Mouse (Mus musculus) thymus, adult 18-20 months (tissue): ENCODE data around the gene Eomes.

Experiments used
- DNase-seq, 2 experiments: peaks; one replicate each; pipeline ENCODE4 v3.0.0; 2022; ENCODE audit warnings: mixed read lengths in 2 of 2

Eomes gene

DNA sequence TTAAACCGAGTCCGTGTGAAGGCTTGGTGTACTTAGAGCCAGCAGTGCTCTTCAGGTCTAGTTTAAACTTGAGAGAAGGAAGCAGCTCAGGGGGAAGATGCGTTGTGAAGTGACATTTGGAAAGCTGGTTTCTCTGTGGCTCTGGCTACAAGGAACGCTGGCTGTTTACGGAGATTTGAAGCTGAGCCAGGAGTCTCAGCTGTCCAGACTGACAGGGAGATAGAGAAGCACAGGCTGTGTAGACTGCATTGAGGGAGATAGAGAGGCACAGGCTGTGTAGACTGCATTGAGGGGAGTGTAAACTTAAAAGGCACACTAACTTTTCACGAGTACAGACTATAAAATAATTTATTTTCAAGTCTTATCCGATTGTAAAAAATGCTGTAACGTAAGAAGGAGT, 42.0 kb downstream of the Eomes start:
- DNase-seq, result no peak

DNA sequence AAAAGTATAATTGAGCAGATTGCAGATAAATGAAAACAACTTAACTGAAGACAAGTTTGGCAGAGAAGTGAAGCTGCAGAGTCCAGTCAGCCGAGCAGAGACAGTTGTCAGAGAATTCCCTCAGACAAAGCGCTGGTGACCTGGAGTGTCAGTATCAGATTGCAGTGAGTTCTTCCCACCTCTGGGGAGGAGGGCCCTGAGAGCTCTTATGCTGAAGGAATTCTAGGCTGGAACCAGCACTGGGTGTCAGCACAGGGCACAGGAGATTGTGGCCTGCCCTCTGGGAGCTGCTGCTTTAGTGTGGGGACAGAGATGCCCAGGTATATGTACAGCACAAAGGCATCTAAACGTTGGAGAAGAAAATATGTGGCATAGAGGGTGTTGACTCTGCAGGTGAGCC, 42.8 kb downstream of the Eomes start:
- DNase-seq, result no peak

DNA sequence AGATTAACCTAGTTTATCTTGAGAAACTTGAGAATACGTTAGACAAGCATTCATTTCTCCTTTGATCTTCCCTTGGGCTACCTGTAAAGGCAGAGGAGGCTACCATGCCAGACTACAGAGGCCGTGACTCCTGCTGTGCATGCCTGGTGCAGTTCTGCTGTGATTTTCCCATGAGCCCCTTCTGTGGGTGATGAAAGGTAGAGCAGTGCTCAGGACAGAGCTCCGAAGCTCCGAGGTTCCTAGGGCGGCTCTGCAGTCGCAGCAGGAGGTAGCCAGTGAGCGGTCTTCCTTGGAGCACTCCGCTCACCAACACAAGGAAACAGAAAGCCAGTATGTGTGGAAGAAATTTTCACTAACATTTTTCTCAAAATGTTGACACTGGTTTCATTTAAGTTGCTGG, 43.6 kb downstream of the Eomes start:
- DNase-seq, result no peak

DNA sequence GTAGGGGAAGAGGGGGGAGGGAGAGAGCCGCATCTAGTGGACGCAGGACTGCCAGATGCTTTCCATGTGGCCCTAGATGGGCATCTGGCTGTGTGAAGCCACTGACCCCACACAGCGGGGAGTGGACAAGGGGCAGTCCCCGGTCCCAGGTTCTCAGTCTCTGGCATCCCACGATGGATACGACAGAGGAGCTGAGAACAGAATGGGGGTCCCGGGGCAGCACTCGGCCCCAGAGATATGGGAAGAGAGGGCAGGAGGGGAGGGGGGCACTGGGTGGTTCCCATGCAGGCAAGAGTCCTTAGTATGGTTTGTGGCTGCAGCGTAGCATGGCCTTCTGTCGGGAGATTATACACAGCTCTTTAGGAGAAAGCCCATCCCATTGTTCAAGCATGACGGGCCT, 45.7 kb downstream of the Eomes start:
- DNase-seq, result no peak

DNA sequence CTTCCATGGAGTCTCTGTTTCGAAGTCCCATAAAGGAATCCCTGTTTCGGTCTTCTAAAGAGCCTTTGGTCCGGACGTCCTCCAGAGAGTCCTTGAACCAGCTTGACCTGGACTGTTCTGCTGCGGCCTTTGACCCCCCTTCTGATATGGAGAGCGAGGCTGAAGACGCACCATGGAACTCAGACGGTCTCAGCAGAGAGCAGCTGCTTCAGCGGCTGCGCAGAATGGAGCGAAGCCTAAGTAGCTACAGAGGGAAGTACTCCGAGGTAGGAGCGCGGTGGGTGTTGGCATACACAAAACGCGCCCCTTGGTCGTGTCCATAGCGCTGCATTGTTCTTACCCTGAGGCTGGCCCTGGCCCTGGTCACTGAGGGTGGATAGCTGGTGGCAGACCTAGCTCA, 49.0 kb downstream of the Eomes start:
- no peak for DNase-seq

DNA sequence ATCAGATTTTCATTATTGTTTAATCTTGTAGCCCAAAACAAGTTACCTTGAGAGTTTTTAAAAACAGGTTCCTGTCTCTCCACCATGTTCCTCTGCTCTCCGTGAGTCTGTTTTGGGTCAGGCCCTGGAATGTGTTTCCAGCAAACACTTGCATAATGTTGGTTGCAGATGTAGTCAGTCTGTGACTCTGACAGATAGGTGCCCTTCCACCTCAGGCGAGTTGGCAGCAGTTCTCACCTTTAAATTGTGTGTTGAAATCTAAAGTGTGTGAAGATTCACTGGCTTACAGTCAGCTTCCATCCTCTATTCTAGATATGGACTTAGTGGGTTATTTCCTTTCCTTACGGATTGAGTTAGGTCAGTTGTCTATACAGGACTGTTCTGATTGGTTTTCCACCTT, 51.8 kb downstream of the Eomes start:
- DNase-seq, result no peak

DNA sequence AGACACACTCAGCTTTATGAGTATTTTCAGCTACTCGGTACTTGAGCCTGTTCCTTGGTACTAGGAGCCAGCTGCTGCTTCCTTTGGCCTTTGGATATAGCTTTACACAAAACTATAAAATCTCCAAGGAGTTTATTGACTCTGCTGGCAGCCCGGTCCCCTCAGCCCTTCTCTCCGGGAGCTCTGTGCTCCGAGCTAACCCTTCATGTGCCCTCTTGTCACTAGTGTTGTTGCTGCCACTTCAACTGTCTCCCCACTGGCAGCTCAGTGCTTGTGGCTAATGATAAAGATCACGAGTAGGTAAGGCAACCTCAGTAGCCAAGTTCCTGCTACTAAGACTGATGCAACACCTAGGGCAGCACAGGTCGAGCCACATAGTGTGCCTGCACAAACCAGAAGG, 52.7 kb downstream of the Eomes start:
- DNase-seq, result no peak

DNA sequence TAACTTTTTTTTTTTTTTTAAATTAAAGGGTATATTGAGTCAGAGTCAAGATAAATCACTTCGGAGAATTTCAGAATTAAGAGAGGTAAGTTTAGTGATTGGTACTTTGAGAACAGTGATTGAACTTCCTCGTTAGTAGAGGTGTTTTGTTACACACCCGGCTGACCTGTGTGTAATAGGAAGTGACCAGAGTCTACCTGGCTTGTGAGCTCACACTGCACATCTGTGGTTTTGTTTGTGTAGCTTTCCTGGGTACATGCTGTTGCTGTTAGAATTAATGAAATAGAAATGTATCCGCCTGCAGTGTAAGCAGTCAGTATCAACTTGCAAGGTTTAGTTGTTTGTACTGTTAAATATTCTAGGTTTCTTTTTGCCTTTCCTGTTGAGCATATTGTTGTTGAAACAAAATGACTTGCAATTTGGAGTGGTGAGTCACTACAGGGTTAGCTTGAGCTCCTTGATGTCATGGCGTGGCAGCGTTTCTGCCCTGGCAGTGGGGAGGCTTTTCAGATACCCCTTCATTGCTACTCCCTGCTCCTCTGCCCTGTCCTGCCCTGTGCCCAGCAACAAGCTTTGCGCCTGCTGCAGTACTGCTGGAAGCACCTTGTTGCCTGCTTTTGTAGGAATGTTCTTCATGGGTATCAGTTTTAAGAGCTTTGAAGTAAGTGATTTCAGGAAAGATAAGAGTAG, 54.6 kb downstream of the Eomes start:
- DNase-seq, result no peak
